Mouse (Mus musculus) heart, adult 9 months (tissue): ENCODE measurements around the gene Pde10a.

Experiments
- DNase-seq, 2 experiments: peaks; one replicate each; pipeline ENCODE4 v3.0.0; 2022; ENCODE audit warnings: low spot score in 2 of 2

The Pde10a gene

DNA sequence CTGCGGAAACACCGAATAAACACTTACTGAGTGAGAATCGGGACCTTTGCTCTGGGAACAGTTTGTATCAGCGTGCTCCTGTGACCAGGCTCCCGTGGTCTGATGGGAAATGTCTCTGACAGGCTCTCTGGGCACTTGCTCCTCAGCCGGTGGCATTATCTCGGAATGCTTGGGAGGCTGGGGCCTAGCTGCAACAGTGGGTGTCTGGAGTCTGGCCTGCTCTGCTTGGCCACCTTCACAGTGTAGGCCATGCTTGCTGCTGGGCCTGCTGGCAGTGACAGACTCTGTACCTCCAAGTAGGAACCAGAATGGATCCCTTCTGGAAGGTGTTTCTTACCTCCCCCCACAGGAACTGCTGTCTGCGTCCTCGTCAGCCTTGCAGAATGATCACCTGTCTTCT is 362.9 kb downstream of the Pde10a start:
- no peak for DNase-seq

DNA sequence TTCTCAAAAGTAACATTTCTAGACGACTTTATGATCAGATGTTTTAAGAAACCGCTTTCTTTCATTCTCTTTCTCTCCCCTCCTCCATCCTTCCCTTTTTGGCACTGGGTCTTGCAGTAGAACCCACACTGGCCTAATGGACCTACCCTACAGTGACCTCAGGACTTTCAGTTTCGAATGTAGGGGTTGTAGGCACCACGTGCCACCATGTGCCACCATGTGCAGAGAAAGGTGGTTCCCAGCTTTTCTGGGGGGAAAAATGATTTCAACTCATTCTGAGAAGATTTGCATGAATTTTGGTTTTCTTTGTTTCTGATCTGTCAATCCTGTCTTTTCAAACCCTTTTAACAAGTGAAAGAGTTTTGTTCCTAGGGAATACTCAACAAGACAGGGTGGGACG is 363.5 kb downstream of the Pde10a start:
- no peak for DNase-seq

DNA sequence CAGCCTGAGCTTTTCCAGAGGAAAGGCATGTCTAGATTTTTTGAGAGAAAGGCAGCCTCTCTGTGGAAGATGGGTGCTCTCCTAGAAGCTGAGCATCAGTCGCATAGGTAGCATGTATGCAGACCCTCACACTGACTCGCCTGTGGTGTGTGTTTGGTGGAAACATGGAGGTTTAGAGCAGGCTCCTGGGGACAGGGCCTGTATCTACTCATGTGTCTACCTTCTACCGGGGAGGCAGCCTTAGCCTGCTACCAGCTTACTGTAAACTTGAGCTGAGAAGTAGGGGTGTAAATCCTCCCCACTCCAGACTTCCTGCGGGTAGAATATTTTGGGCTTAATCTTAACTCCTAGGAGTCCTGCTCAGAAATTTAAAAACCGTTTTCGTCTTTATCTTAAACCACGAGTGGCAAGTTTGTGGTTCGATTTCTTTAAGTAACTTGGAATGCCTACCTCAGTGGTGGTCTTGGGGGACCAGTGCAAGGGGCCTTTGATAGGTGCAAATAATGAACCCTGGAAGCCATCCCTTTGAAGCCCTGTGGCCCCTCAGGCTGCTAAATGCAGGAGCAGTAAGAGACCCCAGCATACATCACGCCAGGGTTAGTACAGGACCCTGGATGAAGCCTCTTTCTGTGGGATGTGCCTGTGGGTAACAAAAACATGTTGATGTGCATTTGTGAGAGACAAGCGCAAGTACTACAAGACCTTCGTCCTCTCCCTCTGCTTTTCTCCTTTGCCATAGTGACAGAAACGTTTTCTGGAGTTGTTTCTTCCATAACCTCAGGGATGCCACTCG is 367.2 kb downstream of the Pde10a start:
- no peak for DNase-seq

DNA sequence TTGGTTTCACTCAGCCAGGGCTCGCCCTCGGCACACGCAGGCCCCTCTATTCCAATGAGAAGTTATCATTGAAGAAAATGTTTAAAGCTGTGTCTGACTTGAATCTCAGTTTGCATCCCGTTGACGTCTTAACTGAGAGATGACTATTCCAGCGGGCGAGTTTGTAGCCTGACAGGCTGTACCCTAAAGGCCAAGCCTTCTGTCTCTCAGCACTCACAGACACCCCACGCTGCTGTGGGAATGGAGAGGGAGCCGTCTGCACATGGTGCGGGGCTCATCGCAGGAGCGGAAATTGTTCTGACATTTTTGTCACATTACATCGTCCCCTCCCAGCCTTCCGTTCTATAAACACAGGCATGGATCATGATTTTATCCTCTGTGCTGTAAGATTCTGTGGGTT is 370.8 kb downstream of the Pde10a start:
- DNase-seq: no peak

DNA sequence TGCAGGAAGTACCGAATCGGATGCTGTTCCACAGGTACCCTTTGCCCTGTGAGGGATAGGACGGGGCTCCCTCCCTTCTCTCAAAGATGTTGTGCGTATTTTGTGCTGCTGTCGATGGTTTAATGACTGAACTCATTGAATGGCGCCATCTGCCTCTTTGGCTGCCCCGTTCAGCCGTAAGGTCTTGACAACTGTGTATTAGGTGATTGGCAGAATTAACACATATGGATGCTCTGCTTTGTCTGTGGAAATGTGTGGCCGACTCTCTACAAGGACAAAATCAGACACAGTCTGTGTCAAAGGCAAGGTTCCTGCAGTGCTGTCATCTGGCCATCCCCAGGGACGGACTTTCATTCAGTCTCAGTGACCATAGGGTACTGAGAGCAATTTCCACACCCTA is 372.6 kb downstream of the Pde10a start:
- DNase-seq: no peak

DNA sequence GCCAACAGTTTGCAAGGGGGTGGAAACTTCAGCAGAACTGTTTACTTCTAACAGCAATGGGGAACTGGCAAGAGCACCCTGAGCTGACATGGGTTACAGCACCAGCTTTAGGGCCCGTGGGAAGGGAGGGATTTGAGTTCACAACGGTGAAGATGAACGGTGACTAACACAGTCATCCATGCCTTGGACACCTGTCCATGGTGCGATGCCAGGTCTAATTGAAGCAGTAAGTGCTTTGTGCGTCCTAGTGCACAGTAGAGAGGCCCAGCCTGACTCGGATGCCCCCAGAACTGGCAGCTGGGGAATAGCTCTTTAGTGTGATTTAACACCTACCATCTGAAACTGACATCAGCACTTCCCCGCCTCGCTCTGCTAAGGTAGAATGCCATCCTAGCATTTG is 373.0 kb downstream of the Pde10a start:
- DNase-seq: no peak

DNA sequence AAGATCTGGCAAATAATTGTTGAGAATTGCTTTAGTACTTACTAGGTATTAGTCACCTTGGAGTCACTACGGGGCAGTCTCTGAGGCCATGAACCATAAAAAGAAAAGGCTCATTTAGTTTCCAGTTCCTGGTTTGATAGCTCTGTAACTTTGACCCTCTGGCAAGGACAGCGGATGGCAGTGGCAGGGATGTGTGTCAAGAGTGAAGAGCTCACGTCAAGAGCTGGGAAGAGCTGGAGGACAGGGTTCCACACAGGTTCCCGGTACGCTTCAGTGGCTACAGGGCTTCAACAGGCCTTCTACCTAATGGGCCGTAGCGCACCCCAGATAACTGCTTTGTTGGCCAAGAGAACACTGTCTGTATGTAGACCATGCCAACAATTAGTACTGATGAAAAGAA is 374.0 kb downstream of the Pde10a start:
- DNase-seq: no peak

DNA sequence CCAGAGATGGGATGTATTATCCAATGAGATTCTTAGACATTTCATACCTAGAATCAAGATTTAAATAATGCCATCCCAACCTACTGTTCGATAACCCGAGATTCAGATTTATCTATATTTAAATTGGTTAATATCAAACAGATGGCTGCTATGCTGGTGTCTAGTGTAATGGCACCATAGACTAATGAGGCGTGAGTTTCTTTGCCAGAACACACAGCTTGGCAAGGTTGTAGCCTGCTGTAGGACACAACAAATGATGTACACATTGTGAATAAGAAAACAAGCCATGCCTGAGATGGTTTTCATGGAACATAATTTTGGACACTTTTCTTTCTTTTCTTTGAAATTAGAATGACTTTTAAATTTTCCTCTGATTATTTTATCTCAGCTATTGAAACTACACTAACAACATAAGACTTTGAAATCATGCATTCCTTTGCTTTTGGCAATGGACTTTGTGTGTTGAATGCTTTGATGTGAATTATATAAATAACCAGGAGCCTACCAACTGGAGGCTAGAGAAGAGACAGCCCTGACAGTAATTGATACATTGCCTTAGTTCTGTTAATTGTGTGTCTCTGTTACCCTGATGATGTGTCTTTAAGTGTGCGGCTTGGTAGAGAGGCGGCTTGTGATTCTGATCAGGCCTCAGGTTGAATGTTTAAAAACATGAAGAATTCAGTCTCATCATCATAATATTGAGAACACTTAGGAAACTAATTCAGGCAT is 378.5 kb downstream of the Pde10a start:
- DNase-seq: no peak

DNA sequence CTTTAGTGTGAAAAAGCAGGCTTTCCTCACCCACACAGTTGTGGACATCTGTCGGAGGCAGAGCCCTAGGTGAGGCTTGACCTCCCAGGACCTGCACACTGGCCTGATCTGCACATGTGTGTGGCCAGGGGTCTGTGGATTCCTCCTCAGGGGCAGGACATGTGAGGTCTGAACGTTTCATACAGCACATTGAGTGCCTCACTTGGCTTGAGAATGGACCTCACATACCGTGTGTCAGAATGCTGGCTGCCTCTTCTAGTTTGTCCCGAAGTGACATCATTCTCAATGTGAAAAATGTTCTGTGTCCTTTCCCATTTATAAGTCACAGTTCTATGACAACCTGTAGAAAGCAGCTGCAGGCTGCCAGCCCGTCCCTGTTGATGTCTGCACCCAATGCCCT is 385.4 kb downstream of the Pde10a start:
- no peak for DNase-seq

DNA sequence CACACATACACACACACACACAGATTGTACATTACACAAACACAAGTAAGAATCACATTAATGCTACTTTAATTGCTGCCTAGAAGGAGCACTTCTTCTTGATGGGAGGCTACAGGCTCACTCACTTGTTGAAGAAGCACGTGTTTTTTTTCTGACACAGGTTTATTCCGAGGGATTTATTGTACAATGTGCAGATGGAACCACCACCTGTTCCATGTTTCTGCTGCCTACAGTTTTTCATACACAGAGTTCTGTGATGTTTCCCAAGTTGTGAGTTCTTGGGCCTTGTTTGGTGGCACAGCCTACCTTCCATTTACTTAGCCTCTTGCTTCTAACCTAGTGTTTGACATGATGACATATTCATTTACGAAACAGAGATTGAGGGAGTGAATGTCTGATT is 387.8 kb downstream of the Pde10a start:
- no peak for DNase-seq

DNA sequence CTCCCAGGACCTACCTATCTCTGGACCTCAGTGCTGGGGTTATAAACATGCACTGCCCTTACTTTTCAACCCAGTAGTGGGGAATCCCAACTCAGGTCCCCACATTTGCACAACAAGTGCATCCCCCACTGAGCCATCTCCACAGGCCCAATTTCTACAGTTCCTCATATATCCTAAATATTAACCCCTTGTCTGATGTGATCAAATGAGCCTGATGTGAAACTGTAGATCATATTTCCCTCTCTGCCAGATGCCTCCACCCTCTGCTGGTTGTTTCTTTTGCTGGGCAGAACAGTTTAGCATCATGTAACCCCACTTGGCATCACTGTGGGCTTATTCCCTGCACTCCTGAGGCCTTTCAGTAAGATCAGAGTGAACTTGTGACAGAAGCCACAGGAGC is 390.5 kb downstream of the Pde10a start:
- no peak for DNase-seq

DNA sequence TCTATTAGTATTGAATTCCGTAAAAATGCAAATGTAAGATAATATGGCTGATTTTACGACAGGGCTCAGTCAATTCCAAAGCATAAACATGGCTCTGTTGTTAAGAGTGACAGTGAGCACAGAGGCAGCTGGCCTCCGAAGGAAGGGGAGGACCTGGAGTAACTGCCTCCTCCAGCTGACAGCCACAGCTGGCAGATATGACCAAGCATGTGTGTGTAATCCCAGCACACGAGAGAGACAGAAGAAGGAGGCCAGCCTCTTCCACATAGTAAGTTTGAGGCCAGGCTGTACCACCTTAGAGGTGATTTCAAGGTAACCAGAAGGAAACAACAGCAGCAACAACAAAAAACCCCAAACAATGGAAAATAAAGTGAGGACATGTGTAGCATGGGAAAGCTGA is 397.9 kb downstream of the Pde10a start:
- DNase-seq: no peak

DNA sequence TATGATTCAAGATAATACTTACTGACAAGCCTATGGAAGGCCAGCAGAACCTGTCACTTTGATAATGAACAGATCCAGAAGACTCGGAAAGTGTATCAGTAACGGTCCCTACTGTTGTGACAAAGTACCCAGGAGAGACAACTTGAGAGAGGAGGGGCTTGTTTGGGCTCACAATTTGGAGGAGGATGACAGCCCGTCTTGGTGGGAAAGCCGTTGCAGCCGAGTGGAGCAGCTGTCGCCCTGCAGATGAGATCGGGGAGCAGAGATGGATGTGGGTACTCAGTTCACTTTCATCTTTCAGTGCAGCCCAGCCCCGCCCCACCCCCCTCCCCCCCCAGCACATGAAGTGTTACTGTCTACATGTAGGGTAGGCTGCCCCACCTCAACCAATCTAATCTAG is 398.6 kb downstream of the Pde10a start:
- no peak for DNase-seq

DNA sequence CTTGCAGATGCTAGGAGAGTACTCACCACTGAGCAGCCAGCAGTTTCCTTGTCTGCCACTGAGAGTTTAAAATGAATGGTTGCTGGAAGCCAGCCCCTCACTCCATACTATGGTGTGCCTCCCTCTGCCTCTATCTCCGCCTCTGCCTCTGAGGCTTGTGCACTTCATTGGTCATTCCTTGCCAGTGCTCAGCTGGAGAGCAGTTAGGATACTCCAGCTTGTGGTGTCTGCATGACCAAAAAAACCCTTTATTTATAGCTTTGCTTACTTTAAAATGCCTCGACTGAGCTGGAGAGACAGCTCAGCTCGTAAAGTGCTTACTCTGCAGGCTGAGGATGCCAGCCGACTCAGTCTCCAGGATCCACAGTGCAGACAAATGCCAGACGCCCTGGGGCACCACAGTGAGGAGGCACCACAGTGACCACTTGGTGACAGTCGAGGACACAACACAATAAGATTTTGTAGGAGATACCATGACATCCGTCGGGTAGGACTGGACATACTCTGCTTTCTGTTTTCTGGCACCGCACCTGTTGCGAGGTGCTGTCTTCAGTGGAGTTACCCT is 400.7 kb downstream of the Pde10a start:
- no peak for DNase-seq

DNA sequence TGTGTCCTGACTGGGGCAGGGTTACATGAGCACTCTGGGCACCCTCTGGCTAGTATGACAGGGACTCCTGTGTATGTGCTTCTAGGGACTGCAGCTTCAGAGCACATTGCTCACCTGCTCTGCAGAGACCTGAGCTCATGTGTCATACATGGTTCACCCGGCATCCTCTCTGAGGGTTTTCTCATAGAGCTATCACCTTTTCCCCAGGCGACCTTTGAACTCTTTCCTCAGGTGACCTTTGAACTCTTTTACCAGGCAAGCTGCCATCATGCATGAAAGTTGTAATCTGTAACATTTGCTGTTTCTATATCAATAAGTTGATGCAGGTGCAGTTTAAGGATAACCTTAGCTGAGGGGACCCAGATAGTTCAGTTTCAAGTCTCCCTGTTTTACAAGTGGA is 403.4 kb downstream of the Pde10a start:
- DNase-seq: no peak

DNA sequence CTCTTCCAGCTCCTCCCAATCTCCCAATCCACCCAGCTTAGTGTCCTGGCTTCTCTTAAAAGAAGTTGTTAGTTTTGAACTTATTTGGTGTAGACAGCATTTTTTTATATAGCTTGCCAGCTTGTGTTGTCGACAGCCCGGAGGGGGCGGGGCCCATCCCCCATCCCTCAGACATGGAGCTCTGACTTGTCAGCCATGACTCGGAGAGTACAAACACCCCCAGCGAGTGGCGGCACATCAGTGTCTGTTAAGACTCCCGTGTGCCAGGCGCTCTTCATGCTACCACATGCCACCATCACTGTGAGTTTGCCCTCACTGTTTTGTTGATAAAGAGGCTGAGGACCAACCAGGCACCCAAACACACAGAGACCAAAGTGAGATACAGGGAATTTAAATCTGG is 404.5 kb downstream of the Pde10a start:
- no peak for DNase-seq

DNA sequence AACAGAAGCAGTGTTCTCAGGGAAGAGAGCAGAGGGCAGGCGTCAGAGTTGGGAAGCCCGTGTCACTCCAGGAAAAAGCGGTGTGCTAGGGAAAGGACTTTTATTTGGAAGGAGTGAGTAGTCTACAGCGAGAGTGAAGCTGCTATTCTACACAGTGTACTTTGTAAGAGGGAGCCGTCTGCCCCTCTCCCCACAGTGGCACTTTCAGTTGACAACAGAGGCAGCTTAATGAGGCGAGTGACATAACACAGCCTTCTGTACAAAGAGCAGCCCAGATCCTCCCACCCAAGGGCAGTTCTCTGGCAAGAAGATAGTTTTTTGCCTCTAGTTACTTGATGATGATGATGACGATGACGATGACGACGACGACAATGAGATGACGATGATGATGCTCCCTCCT is 410.4 kb downstream of the Pde10a start:
- DNase-seq: peak; percentile 9 to 20

DNA sequence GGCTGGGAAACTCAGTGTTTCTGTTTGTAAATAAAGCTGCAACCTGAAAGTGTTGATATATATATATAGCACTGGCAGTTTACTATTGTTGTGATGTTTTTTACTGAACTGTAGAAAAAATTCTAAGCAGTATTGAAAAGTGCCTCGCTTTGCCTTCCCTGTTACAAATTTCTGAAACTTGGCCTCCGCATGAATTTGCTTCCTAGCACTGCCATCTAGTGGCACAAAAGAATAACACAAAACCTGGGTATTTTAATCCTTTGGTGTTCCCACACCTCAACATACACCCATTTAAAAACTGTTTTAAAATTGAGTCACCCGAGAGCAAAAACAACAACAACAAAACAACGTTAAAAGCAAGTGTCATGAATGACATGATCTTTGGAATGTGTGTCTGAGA is 411.4 kb downstream of the Pde10a start:
- peak; percentile 9 to 36 for DNase-seq

DNA sequence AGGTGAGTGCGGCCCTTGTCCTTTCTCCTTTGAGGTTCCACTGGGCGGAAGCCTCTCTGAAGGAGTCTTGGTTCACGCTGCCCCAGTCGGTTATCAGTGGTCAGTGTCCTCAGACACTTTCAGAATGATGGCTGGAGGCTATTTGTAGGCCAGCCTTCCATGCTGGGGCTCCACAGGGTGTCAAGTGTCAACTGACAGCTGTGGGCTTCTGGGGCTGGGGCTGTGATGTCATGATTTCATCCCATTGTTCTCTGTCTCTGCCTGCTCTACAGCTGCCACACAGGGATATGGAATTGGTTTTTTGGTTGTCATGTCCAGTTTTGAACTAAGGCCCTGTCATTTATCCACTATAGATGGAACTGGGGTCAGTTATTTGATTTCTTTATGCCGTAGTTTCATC is 426.4 kb downstream of the Pde10a start:
- no peak for DNase-seq

DNA sequence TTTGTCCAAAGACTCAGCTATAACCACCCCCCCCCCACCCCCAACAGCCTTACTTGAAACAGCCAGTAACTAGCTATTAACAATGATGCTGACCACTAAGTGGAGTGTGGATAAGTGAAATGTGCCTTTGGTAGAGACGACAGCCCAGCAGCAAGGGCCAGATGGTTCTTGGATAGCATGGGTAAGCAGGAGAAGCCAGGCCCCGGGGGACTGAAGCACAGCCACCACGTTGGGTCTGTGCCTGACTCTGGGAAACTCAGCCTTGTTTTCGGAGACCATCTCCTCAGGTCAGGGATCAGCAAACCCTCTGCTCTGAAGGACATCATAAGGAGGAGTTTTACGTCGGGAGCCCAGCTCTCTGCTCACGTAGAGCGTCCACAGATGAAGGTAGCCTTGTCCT is 427.8 kb downstream of the Pde10a start:
- DNase-seq: no peak

DNA sequence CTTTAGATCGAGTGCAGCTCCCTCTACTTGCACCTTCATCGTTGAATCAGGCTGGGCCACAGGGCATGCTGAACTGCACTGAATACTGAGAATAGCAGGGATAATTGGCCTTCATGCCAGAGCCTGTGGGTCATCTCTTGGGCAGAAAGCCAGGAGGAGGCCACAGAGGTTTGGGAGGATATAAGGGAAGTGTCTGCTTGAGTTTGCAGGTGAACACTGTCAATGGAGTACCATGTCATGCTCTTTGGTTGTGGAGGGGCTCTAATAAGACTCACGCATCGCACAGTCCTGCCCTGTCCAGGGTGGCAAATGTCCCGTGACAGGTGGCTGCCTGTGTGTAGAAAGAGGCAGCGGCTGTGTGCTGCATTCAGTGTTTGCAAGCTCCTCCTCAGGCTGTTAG is 433.0 kb downstream of the Pde10a start:
- DNase-seq: no peak

DNA sequence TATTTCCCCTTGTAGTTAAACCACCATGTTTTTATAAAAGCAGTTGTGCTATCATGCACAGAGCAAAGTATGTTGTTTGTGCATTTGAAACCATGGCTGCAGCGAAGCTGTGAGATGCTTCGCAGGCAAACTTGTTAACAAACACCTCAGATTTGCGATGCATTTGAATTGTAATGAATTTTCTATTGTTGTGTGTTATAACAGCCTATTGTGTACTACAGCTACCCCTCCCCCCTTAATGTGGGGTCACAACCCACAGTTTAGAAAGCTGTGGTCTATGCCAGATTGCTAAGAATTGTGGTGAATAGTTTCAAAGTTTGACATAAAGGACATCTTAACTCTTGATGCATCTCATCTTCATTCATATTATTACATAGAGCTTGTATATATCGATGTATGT is 435.2 kb downstream of the Pde10a start:
- no peak for DNase-seq

DNA sequence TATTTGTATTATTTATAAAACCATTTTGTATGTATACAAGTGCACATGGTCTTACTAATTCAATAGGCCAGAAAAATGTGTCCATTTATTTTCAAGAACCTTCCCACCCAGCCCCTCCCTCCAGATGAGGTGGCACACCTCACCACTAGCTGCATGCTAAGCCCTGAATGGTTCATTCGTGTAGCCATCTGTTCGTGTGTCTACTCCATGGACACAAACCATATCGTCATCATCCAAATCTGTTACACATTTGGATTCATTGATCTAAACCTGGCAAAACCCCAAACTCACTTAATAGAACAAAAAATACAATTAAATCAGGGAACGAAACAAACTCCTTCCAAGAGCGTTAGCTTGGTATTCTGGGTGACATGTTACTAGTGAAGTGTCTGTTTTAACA is 435.9 kb downstream of the Pde10a start:
- DNase-seq: no peak
